Mouse (Mus musculus) limb, embryonic 15.5 days (tissue): ENCODE data around the gene Slc44a1. TPM values are rescaled to one million over a fixed set of nuclear protein-coding genes. Genes with fewer than 3 reads are reported as not detected.

ENCODE experiments used
- ATAC-seq: fragments of 200-750 bp; cut with Nextera tagmentation; 2 replicates; pipeline ENCODE4 v1.8.0; 2017; ENCODE audit warnings: low read depth, moderate TSS enrichment; ENCODE audit not compliant: insufficient number of reproducible peaks, low FRiP score, low TSS enrichment
- H3K27ac ChIP-seq: fragments of 300-500 bp; sonication (generic); 2 replicates; pipeline ENCODE4 v1.5.1; 2015; ENCODE audit warnings: moderate library complexity, mild to moderate bottlenecking, inconsistent platforms
- H3K27me3 ChIP-seq: fragments of 300-500 bp; sonication (generic); 2 replicates; pipeline ENCODE4 v1.6.1; 2015; ENCODE audit warnings: inconsistent platforms
- H3K36me3 ChIP-seq: fragments of 300-500 bp; sonication (generic); 2 replicates; pipeline ENCODE4 v1.6.1; 2015; ENCODE audit warnings: inconsistent platforms
- H3K4me1 ChIP-seq: fragments of 300-500 bp; sonication (generic); 2 replicates; pipeline ENCODE4 v1.6.1; 2015; ENCODE audit warnings: inconsistent platforms
- H3K4me2 ChIP-seq: fragments of 300-500 bp; sonication (generic); 2 replicates; pipeline ENCODE4 v1.6.1; 2015; ENCODE audit warnings: mild to moderate bottlenecking, inconsistent platforms
- H3K4me3 ChIP-seq: fragments of 300-500 bp; sonication (generic); 2 replicates; pipeline ENCODE4 v1.5.1; 2015; ENCODE audit warnings: mild to moderate bottlenecking, inconsistent platforms
- H3K9ac ChIP-seq: fragments of 300-500 bp; sonication (generic); 2 replicates; pipeline ENCODE4 v1.6.1; 2015; ENCODE audit warnings: inconsistent platforms
- H3K9me3 ChIP-seq: fragments of 300-500 bp; sonication (generic); 2 replicates; pipeline ENCODE4 v1.6.1; 2016; ENCODE audit warnings: inconsistent platforms
- WGBS: fragments of 180-500 bp; shearing (Covaris S2); methylation state at CpG from one replicate; pipeline ENCODE4 v1.1.7; 2015; 5-methylcytosine and 5-hydroxymethylcytosine counted together
- polyA plus RNA-seq: library from polyadenylated mRNA; unstranded; fragments of >200 nt; fragmentation: Nextera tagmentation; extraction: Ambion mirVana; gene quantifications from 2 replicates; pipeline ENCODE4 v1.2.1, GENCODE M21; 2015

Gene Slc44a1
- polyA plus RNA-seq, 1 experiment from 2014 or later, result 36.9 TPM

- Histone ChIP-seq H3K27me3 (no peaks in the 10 kb centered on the region), H3K9ac (no peak overlapping the region), H3K27ac (no peak overlapping the region), H3K36me3 (no peaks in the 10 kb centered on the region), H3K4me3 (no peak overlapping the region), H3K4me2 (no peak overlapping the region), H3K4me1 (0 out of 2 replicates have a peak, but pooled peaks cover 6% of the 10 kb centered on the region), H3K9me3 (no peaks in the 10 kb centered on the region)
- ATAC-seq, result no peak
- WGBS, result 79% methylated on average over 5 of the region's 5 CpGs
These were observed 29.5 kb upstream of the Slc44a1 start for GRCm38 (mm10) chr4:53410752-53411151.

- H3K9me3 ChIP-seq, result no peaks in the 10 kb centered on the region
- H3K36me3 ChIP-seq, result no peaks in the 10 kb centered on the region
- H3K4me1 ChIP-seq, result peaks cover 15% of the 10 kb centered on the region
- no peaks in the 10 kb centered on the region for H3K27me3 ChIP-seq
- WGBS, result 79% methylated on average over 9 of the region's 9 CpGs
- H3K4me2 ChIP-seq, result no peak overlapping the region
- H3K4me3 ChIP-seq, result no peak overlapping the region
- no peak overlapping the region for H3K27ac ChIP-seq
- no peak for ATAC-seq
- H3K9ac ChIP-seq, result no peak overlapping the region
These were observed 28.0 kb upstream of the Slc44a1 start for GRCm38 (mm10) chr4:53411958-53412870.

GRCm38 (mm10) chr4:53412991-53413390 is 27.2 kb upstream of the Slc44a1 start:
- ATAC-seq, result no peak
- Histone ChIP-seq H3K9ac (no peak overlapping the region), H3K4me1 (peaks cover 15% of the 10 kb centered on the region), H3K27me3 (no peaks in the 10 kb centered on the region), H3K4me2 (no peak overlapping the region), H3K9me3 (no peaks in the 10 kb centered on the region), H3K4me3 (no peak overlapping the region), H3K36me3 (no peaks in the 10 kb centered on the region), H3K27ac (no peak overlapping the region)
- 72% methylated on average over 6 of the region's 6 CpGs for WGBS

- Histone ChIP-seq H3K9ac (no peak overlapping the region), H3K4me2 (no peak overlapping the region), H3K27me3 (no peaks in the 10 kb centered on the region), H3K9me3 (no peaks in the 10 kb centered on the region), H3K4me1 (peaks cover 15% of the 10 kb centered on the region), H3K4me3 (no peak overlapping the region), H3K36me3 (no peaks in the 10 kb centered on the region), H3K27ac (no peak overlapping the region)
- ATAC-seq, result no peak
- 79% methylated on average over 9 of the region's 9 CpGs for WGBS
These were observed 26.0 kb upstream of the Slc44a1 start for GRCm38 (mm10) chr4:53414031-53414797.

- no peak overlapping the region for H3K4me2 ChIP-seq
- no peaks in the 10 kb centered on the region for H3K27me3 ChIP-seq
- no peaks in the 10 kb centered on the region for H3K9me3 ChIP-seq
- H3K9ac ChIP-seq, result no peak overlapping the region
- peak; percentile 88 for ATAC-seq
- no peaks in the 10 kb centered on the region for H3K36me3 ChIP-seq
- WGBS, result 44% methylated on average over 9 of the region's 10 CpGs
- no peak overlapping the region for H3K4me3 ChIP-seq
- H3K4me1 ChIP-seq, result peaks cover 10% of the 10 kb centered on the region
- peak overlapping the region; percentile 90 for H3K27ac ChIP-seq
These were observed 24.2 kb upstream of the Slc44a1 start for GRCm38 (mm10) chr4:53415873-53416637.

GRCm38 (mm10) chr4:53416928-53417327 is 23.3 kb upstream of the Slc44a1 start:
- Histone ChIP-seq H3K4me3 (no peak overlapping the region), H3K9ac (no peak overlapping the region), H3K36me3 (no peaks in the 10 kb centered on the region), H3K9me3 (no peaks in the 10 kb centered on the region), H3K27ac (peak overlapping the region; percentile 90), H3K27me3 (no peaks in the 10 kb centered on the region), H3K4me2 (no peak overlapping the region), H3K4me1 (peaks cover 10% of the 10 kb centered on the region)
- 0 out of 2 replicates have a peak, but pooled peaks have one; percentile 47 for ATAC-seq
- WGBS, result 46% methylated on average over 7 of the region's 7 CpGs

- H3K27ac ChIP-seq, result no peak overlapping the region
- no peak overlapping the region for H3K9ac ChIP-seq
- WGBS, result 54% methylated on average over 2 of the region's 2 CpGs
- no peak for ATAC-seq
- no peaks in the 10 kb centered on the region for H3K4me1 ChIP-seq
- H3K4me3 ChIP-seq, result no peak overlapping the region
- H3K9me3 ChIP-seq, result no peaks in the 10 kb centered on the region
- H3K36me3 ChIP-seq, result no peaks in the 10 kb centered on the region
- no peaks in the 10 kb centered on the region for H3K27me3 ChIP-seq
- H3K4me2 ChIP-seq, result no peak overlapping the region
These were observed 17.4 kb upstream of the Slc44a1 start for GRCm38 (mm10) chr4:53422799-53423198.

GRCm38 (mm10) chr4:53427120-53427519 is 13.1 kb upstream of the Slc44a1 start:
- no peak overlapping the region for H3K27ac ChIP-seq
- no peak overlapping the region for H3K4me2 ChIP-seq
- no peak for ATAC-seq
- WGBS, result 84% methylated on average over 4 of the region's 4 CpGs
- no peaks in the 10 kb centered on the region for H3K36me3 ChIP-seq
- H3K9me3 ChIP-seq, result no peaks in the 10 kb centered on the region
- no peaks in the 10 kb centered on the region for H3K27me3 ChIP-seq
- no peak overlapping the region for H3K9ac ChIP-seq
- no peaks in the 10 kb centered on the region for H3K4me1 ChIP-seq
- no peak overlapping the region for H3K4me3 ChIP-seq

- ATAC-seq, result no peak
- Histone ChIP-seq H3K4me2 (no peak overlapping the region), H3K27me3 (no peaks in the 10 kb centered on the region), H3K9me3 (no peaks in the 10 kb centered on the region), H3K9ac (no peak overlapping the region), H3K4me3 (no peak overlapping the region), H3K4me1 (no peaks in the 10 kb centered on the region), H3K36me3 (no peaks in the 10 kb centered on the region), H3K27ac (no peak overlapping the region)
- WGBS, result 35% methylated on average over 6 of the region's 6 CpGs
These were observed 9.7 kb upstream of the Slc44a1 start for GRCm38 (mm10) chr4:53430522-53430921.

- H3K36me3 ChIP-seq, result no peaks in the 10 kb centered on the region
- H3K9me3 ChIP-seq, result no peaks in the 10 kb centered on the region
- ATAC-seq, result no peak
- no peak overlapping the region for H3K27ac ChIP-seq
- H3K4me1 ChIP-seq, result no peaks in the 10 kb centered on the region
- no peak overlapping the region for H3K9ac ChIP-seq
- no peaks in the 10 kb centered on the region for H3K27me3 ChIP-seq
- H3K4me2 ChIP-seq, result no peak overlapping the region
- H3K4me3 ChIP-seq, result no peak overlapping the region
- whole genome bisulfite sequencing, result 81% methylated on average over 8 of the region's 10 CpGs
These were observed 8.5 kb upstream of the Slc44a1 start for GRCm38 (mm10) chr4:53431585-53432234.

GRCm38 (mm10) chr4:53437110-53437755 is 3.0 kb upstream of the Slc44a1 start:
- no peaks in the 10 kb centered on the region for H3K36me3 ChIP-seq
- H3K4me3 ChIP-seq, result no peak overlapping the region
- no peaks in the 10 kb centered on the region for H3K27me3 ChIP-seq
- no peak for ATAC-seq
- H3K4me1 ChIP-seq, result peaks cover 22% of the 10 kb centered on the region
- 38% methylated on average over 10 of the region's 10 CpGs for WGBS
- no peak overlapping the region for H3K27ac ChIP-seq
- no peaks in the 10 kb centered on the region for H3K9me3 ChIP-seq
- no peak overlapping the region for H3K9ac ChIP-seq
- H3K4me2 ChIP-seq, result no peak overlapping the region
